Mouse (Mus musculus): ENCODE measurements around the gene Mrgpra4. TPM values are rescaled to one million over a fixed set of nuclear protein-coding genes. Genes with fewer than 3 reads are reported as not detected.

Gene Mrgpra4
- total RNA-seq (2012; rRNA removed): not detected in 2 replicates
- not detected in 2 replicates for total RNA-seq (2014; rRNA removed)
- not detected in 2 replicates for polyA plus RNA-seq (2012; ENCODE audit: insufficient read length, low read depth)

DNA sequence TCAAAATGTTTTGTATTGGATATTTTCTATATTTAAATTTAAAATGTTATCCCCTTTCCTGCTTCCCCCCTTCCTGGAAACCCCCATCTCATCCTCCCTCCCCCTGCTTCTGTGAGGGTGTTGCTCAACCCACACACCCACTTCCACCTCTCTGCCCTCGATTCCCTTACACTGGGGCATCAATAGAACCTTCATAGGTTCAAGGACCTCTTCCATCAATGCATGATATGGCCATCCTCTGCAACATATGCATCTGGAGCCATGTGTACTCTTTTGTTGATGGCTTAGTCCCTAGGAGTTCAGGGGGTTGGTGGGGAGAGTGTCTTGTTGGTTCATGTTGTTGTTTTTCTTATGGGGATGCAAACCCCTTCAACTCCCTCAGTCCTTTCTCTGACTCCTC is at the start of gene Mrgpra4:
Gene Mrgpra4, minus strand, starts transcription at position 101 of the 400 bp plus-strand sequence.
- Histone ChIP-seq H3K4me1 (ENCODE audit: control insufficient read depth in 1 of 2, insufficient read depth in 2 of 2) (no peaks in the 10 kb centered on the region), H3K9ac (ENCODE audit: insufficient read depth, low read depth) (no peak within 1 kb of the TSS), H3K36me3 (replicated peaks in 1 of 2; ENCODE audit: control insufficient read depth in 1 of 2, insufficient read depth in 1 of 2, low read length in 1 of 2) (no peaks in the 10 kb centered on the region), H3K4me2 (ENCODE audit: insufficient read depth, low read depth, poor library complexity, severe bottlenecking) (no peak within 1 kb of the TSS), H3K4me3 (replicated peaks in 1 of 3; ENCODE audit: low read depth in 2 of 3, low read length in 2 of 3, poor library complexity in 1 of 3) (no peak within 1 kb of the TSS), H3K27ac (ENCODE audit: insufficient read depth, low read depth) (no peak within 1 kb of the TSS), H3K27me3 (replicated peaks) (no peaks in the 10 kb centered on the region), H3K79me2 (replicated peaks; ENCODE audit: control insufficient read depth, extremely low read depth, insufficient read depth, poor library complexity, severe bottlenecking) (no peaks in the 10 kb centered on the region), H3K9me3 (replicated peaks; ENCODE audit: low read length) (no peaks in the 10 kb centered on the region)
- dilution Hi-C loops (cut with MboI; ENCODE audit: extremely low pct_ligation_motif_present, extremely low pct_unique_long_range_greater_than_20kb, low sequenced_read_pairs) (no loop called here), in situ Hi-C loops (cut with MboI; ENCODE audit: low pct_ligation_motif_present, low pct_unique_long_range_greater_than_20kb, low sequenced_read_pairs) (no loop called here)
- DNase-seq (ENCODE audit: extremely low read depth): no peak
- no peak for TF ChIP-seq MXI1 (IDR thresholded peaks at IDR 0.05; ENCODE audit: low read depth, low read length)

DNA sequence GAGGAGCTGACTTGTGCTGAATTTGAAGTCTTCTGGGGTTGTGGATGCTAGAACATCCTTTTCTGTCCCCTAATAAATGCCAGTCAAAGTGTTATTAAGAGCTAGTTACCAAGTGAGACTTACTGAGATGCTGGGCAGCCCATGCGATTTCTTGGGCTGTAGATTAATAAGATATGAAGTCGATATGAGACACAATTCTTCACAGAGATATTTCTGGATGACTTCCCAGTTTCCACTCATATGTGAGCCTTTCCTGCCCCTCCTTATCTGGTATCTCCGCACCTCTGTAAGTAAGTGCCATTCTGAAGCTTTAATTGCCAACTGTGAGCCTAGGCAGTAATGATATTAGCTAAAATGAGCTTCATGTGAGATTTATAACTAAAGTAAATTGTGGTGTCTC is 45.6 kb upstream of the Mrgpra4 start, which contains the start of gene Mrgprx1:
Gene Mrgprx1, minus strand, starts transcription at position 101 of the 400 bp plus-strand sequence.
- H3K4me3 ChIP-seq (replicated peaks in 1 of 3; ENCODE audit: low read depth in 2 of 3, low read length in 2 of 3, poor library complexity in 1 of 3): no peak within 1 kb of the TSS
- H3K9me3 ChIP-seq (replicated peaks; ENCODE audit: low read length): peaks cover 2% of the 10 kb centered on the region
- no peaks in the 10 kb centered on the region for H3K79me2 ChIP-seq (replicated peaks; ENCODE audit: control insufficient read depth, extremely low read depth, insufficient read depth, poor library complexity, severe bottlenecking)
- H3K9ac ChIP-seq (ENCODE audit: insufficient read depth, low read depth): no peak within 1 kb of the TSS
- no peak within 1 kb of the TSS for H3K4me2 ChIP-seq (ENCODE audit: insufficient read depth, low read depth, poor library complexity, severe bottlenecking)
- in situ Hi-C loops (cut with MboI; ENCODE audit: low pct_ligation_motif_present, low pct_unique_long_range_greater_than_20kb, low sequenced_read_pairs) (no loop called here), dilution Hi-C loops (cut with MboI; ENCODE audit: extremely low pct_ligation_motif_present, extremely low pct_unique_long_range_greater_than_20kb, low sequenced_read_pairs) (no loop called here)
- DNase-seq (ENCODE audit: extremely low read depth): no peak
- no peak within 1 kb of the TSS for H3K27ac ChIP-seq (ENCODE audit: insufficient read depth, low read depth)
- H3K27me3 ChIP-seq (replicated peaks): no peaks in the 10 kb centered on the region
- no peaks in the 10 kb centered on the region for H3K36me3 ChIP-seq (replicated peaks in 1 of 2; ENCODE audit: control insufficient read depth in 1 of 2, insufficient read depth in 1 of 2, low read length in 1 of 2)
- TF ChIP-seq MXI1 (IDR thresholded peaks at IDR 0.05; ENCODE audit: low read depth, low read length) (no peak), PAX5 (IDR thresholded peaks at IDR 0.05; ENCODE audit: low read length) (no peak), HCFC1 (IDR thresholded peaks at IDR 0.05; ENCODE audit: low read depth, low read length) (no peak), EP300 (IDR thresholded peaks at IDR 0.05; ENCODE audit: low read length) (no peak), SIN3A (IDR thresholded peaks at IDR 0.05; ENCODE audit: low read length) (no peak), POLR2AphosphoS2 (IDR thresholded peaks at IDR 0.05; ENCODE audit: low read depth, low read length) (no peak), ZNF384 (IDR thresholded peaks at IDR 0.05; ENCODE audit: low read depth, low read length) (no peak), USF2 (conservative IDR thresholded peaks at IDR 0.05; ENCODE audit: low read depth, low read length) (no peak), RCOR1 (conservative IDR thresholded peaks at IDR 0.05; ENCODE audit: low read depth, low read length) (no peak), E2F4 (IDR thresholded peaks at IDR 0.05; ENCODE audit: insufficient replicate concordance, low read depth, low read length) (no peak), USF1 (IDR thresholded peaks at IDR 0.05; ENCODE audit: low read depth, low read length) (no peak), ETS1 (conservative IDR thresholded peaks at IDR 0.05; ENCODE audit: low read depth, low read length) (no peak), ZC3H11A (IDR thresholded peaks at IDR 0.05; ENCODE audit: low read depth, low read length) (no peak), BHLHE40 (IDR thresholded peaks at IDR 0.05; ENCODE audit: low read depth, low read length) (no peak), TBP (conservative IDR thresholded peaks at IDR 0.05; ENCODE audit: low read depth, low read length) (no peak), CTCF (conservative IDR thresholded peaks at IDR 0.05 in 1 of 2, IDR thresholded peaks at IDR 0.05 in 1 of 2; ENCODE audit: low read depth in 2 of 2, low read length in 2 of 2) (no peak), TCF12 (IDR thresholded peaks at IDR 0.05; ENCODE audit: low read depth, low read length) (no peak), RAD21 (IDR thresholded peaks at IDR 0.05; ENCODE audit: low read depth, low read length) (no peak), JUND (conservative IDR thresholded peaks at IDR 0.05; ENCODE audit: low read depth, low read length) (no peak)
- peaks cover 0 to 3% of the 10 kb centered on the region in 2 experiments; a peak in 1 of 4 replicates for H3K4me1 ChIP-seq (ENCODE audit: control insufficient read depth in 1 of 2, insufficient read depth in 2 of 2)

Data from CH12.LX (cell line).